Mouse (Mus musculus): Measurements from ENCODE around the gene Mfsd9. TPM values are rescaled to one million over a fixed set of nuclear protein-coding genes. Genes with fewer than 3 reads are reported as not detected.

Mfsd9 gene
- total and polyA plus RNA-seq, 3 experiments, result not detected

DNA sequence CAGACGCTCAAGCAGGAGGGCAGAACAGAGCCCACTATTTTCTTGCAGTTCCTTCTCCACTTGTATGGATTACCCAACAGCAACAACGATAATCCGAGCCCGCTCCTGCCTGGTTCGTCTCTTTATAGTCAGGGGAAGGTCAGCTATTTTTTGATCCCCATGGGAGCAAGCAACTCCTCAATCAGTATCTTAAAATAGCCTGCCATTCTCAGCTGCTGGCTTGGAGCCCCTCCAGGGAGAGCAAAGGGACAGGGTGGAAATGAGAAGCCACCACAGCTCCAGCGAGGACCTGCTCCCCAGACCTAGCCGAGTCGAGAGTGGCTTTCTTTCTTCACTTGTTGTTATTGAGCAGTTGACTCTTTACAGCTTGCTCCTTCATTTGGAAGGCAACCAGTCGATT, 14.9 kb upstream of the Mfsd9 start, which contains the start of gene Tmem182:
TSS of gene Tmem182 (plus strand) at position 251 of the 400 bp plus-strand sequence.
- H3K4me1 ChIP-seq (ENCODE audit: control insufficient read depth in 1 of 2, insufficient read depth in 2 of 2), result no peaks in the 10 kb centered on the region
- in situ Hi-C loops (cut with MboI; ENCODE audit: low pct_ligation_motif_present, low pct_unique_long_range_greater_than_20kb, low sequenced_read_pairs) (no loop called here), dilution Hi-C loops (cut with MboI; ENCODE audit: extremely low pct_ligation_motif_present, extremely low pct_unique_long_range_greater_than_20kb, low sequenced_read_pairs) (no loop called here)
- H3K36me3 ChIP-seq (replicated peaks in 1 of 2; ENCODE audit: control insufficient read depth in 1 of 2, insufficient read depth in 1 of 2, low read length in 1 of 2), result no peaks in the 10 kb centered on the region
- no peak within 1 kb of the TSS for H3K4me3 ChIP-seq (replicated peaks in 1 of 3; ENCODE audit: low read depth in 2 of 3, low read length in 2 of 3, poor library complexity in 1 of 3)
- H3K9me3 ChIP-seq (replicated peaks; ENCODE audit: low read length), result peaks cover 51% of the 10 kb centered on the region
- H3K79me2 ChIP-seq (replicated peaks; ENCODE audit: control insufficient read depth, extremely low read depth, insufficient read depth, poor library complexity, severe bottlenecking), result no peaks in the 10 kb centered on the region
- H3K27me3 ChIP-seq (replicated peaks), result no peaks in the 10 kb centered on the region
- no peak within 1 kb of the TSS for H3K9ac ChIP-seq (ENCODE audit: insufficient read depth, low read depth)
- no peak within 1 kb of the TSS for H3K27ac ChIP-seq (ENCODE audit: insufficient read depth, low read depth)
- H3K4me2 ChIP-seq (ENCODE audit: insufficient read depth, low read depth, poor library complexity, severe bottlenecking), result no peak within 1 kb of the TSS
- TF ChIP-seq ZC3H11A (IDR thresholded peaks at IDR 0.05; ENCODE audit: low read depth, low read length), result no peak
- no peak for TF ChIP-seq GABPA (IDR thresholded peaks at IDR 0.05; ENCODE audit: insufficient replicate concordance, low read depth, low read length)
- no peak for TF ChIP-seq TCF12 (IDR thresholded peaks at IDR 0.05; ENCODE audit: low read depth, low read length)
- TF ChIP-seq CTCF (conservative IDR thresholded peaks at IDR 0.05 in 1 of 2, IDR thresholded peaks at IDR 0.05 in 1 of 2; ENCODE audit: low read depth in 2 of 2, low read length in 2 of 2), result no peak
- TF ChIP-seq USF1 (IDR thresholded peaks at IDR 0.05; ENCODE audit: low read depth, low read length), result no peak
- no peak for TF ChIP-seq MXI1 (IDR thresholded peaks at IDR 0.05; ENCODE audit: low read depth, low read length)
- TF ChIP-seq NELFE (IDR thresholded peaks at IDR 0.05; ENCODE audit: low read depth, low read length), result no peak
- no peak for TF ChIP-seq POLR2A (IDR thresholded peaks at IDR 0.05; ENCODE audit: low read depth, low read length)
- TF ChIP-seq KAT2A (IDR thresholded peaks at IDR 0.05; ENCODE audit: insufficient replicate concordance, low read length), result no peak
- TF ChIP-seq JUN (IDR thresholded peaks at IDR 0.05; ENCODE audit: insufficient read depth, low read depth, low read length), result no peak
- no peak for TF ChIP-seq JUND (conservative IDR thresholded peaks at IDR 0.05; ENCODE audit: low read depth, low read length)
- no peak for TF ChIP-seq CHD2 (IDR thresholded peaks at IDR 0.05; ENCODE audit: low read length)
- TF ChIP-seq HCFC1 (IDR thresholded peaks at IDR 0.05; ENCODE audit: low read depth, low read length), result no peak
- TF ChIP-seq ZKSCAN1 (IDR thresholded peaks at IDR 0.05; ENCODE audit: borderline replicate concordance, low read depth, low read length), result no peak
- no peak for TF ChIP-seq USF2 (conservative IDR thresholded peaks at IDR 0.05; ENCODE audit: low read depth, low read length)
- TF ChIP-seq ZMIZ1 (IDR thresholded peaks at IDR 0.05; ENCODE audit: low read depth, low read length), result no peak
- no peak for TF ChIP-seq TBP (conservative IDR thresholded peaks at IDR 0.05; ENCODE audit: low read depth, low read length)
- TF ChIP-seq EP300 (IDR thresholded peaks at IDR 0.05; ENCODE audit: low read length), result no peak
- DNase-seq (ENCODE audit: extremely low read depth), result no peak

DNA sequence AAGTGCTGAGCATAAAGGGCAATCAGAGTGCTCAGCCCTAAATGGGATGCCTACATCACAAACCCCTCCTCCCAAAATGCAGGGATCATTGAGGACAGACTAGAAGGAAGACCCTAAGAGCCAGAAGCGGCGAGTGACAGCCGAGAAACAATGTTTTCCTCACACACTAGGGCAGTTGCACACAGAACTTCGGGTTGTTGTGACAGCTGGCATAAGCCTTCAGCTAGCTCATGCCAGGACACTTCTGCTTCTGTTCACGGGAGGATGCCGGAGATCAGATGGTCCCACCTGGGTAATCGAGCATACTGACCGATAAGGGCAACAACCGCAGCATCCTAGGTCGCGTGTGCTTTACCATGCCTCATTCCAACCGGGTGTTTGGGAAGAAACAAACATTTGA, 13.6 kb upstream of the Mfsd9 start:
- H3K9ac ChIP-seq (ENCODE audit: insufficient read depth, low read depth), result no peak overlapping the region
- DNase-seq (ENCODE audit: extremely low read depth), result no peak
- H3K27ac ChIP-seq (ENCODE audit: insufficient read depth, low read depth), result no peak overlapping the region
- H3K4me2 ChIP-seq (ENCODE audit: insufficient read depth, low read depth, poor library complexity, severe bottlenecking), result no peak overlapping the region
- in situ Hi-C loops (cut with MboI; ENCODE audit: low pct_ligation_motif_present, low pct_unique_long_range_greater_than_20kb, low sequenced_read_pairs), result no loop called here
- H3K79me2 ChIP-seq (replicated peaks; ENCODE audit: control insufficient read depth, extremely low read depth, insufficient read depth, poor library complexity, severe bottlenecking), result no peaks in the 10 kb centered on the region
- H3K36me3 ChIP-seq (replicated peaks in 1 of 2; ENCODE audit: control insufficient read depth in 1 of 2, insufficient read depth in 1 of 2, low read length in 1 of 2), result no peaks in the 10 kb centered on the region
- no peaks in the 10 kb centered on the region for H3K4me1 ChIP-seq (ENCODE audit: control insufficient read depth in 1 of 2, insufficient read depth in 2 of 2)
- dilution Hi-C loops (cut with MboI; ENCODE audit: extremely low pct_ligation_motif_present, extremely low pct_unique_long_range_greater_than_20kb, low sequenced_read_pairs), result no loop called here
- H3K9me3 ChIP-seq (replicated peaks; ENCODE audit: low read length), result peaks cover 54% of the 10 kb centered on the region
- no peak overlapping the region for H3K4me3 ChIP-seq (replicated peaks in 1 of 3; ENCODE audit: low read depth in 2 of 3, low read length in 2 of 3, poor library complexity in 1 of 3)
- H3K27me3 ChIP-seq (replicated peaks), result no peaks in the 10 kb centered on the region
- TF ChIP-seq CTCF (conservative IDR thresholded peaks at IDR 0.05 in 1 of 2, IDR thresholded peaks at IDR 0.05 in 1 of 2; ENCODE audit: low read depth in 2 of 2, low read length in 2 of 2) (no peak), POLR2A (IDR thresholded peaks at IDR 0.05; ENCODE audit: low read depth, low read length) (no peak), CHD2 (IDR thresholded peaks at IDR 0.05; ENCODE audit: low read length) (no peak), TBP (conservative IDR thresholded peaks at IDR 0.05; ENCODE audit: low read depth, low read length) (no peak), MAX (IDR thresholded peaks at IDR 0.05; ENCODE audit: low read length) (no peak), JUND (conservative IDR thresholded peaks at IDR 0.05; ENCODE audit: low read depth, low read length) (no peak), GABPA (IDR thresholded peaks at IDR 0.05; ENCODE audit: insufficient replicate concordance, low read depth, low read length) (no peak), NELFE (IDR thresholded peaks at IDR 0.05; ENCODE audit: low read depth, low read length) (no peak), NRF1 (IDR thresholded peaks at IDR 0.05; ENCODE audit: low read depth, low read length) (no peak), KAT2A (IDR thresholded peaks at IDR 0.05; ENCODE audit: insufficient replicate concordance, low read length) (no peak), E2F4 (IDR thresholded peaks at IDR 0.05; ENCODE audit: insufficient replicate concordance, low read depth, low read length) (no peak), ZC3H11A (IDR thresholded peaks at IDR 0.05; ENCODE audit: low read depth, low read length) (no peak), MAZ (IDR thresholded peaks at IDR 0.05; ENCODE audit: low read depth, low read length) (no peak), MEF2A (IDR thresholded peaks at IDR 0.05; ENCODE audit: borderline replicate concordance, low read depth, low read length) (no peak), BHLHE40 (IDR thresholded peaks at IDR 0.05; ENCODE audit: low read depth, low read length) (no peak)
